Mouse (Mus musculus): ENCODE measurements around the gene Rad9a. TPM values are rescaled to one million over a fixed set of nuclear protein-coding genes. Genes with fewer than 3 reads are reported as not detected.
A peak's percentile ranks its signal among the peaks of the same experiment; 100 is the strongest.

The Rad9a gene
- total and polyA plus RNA-seq, 2 experiments from 2014 or later: 9.5 to 12.3 TPM

DNA sequence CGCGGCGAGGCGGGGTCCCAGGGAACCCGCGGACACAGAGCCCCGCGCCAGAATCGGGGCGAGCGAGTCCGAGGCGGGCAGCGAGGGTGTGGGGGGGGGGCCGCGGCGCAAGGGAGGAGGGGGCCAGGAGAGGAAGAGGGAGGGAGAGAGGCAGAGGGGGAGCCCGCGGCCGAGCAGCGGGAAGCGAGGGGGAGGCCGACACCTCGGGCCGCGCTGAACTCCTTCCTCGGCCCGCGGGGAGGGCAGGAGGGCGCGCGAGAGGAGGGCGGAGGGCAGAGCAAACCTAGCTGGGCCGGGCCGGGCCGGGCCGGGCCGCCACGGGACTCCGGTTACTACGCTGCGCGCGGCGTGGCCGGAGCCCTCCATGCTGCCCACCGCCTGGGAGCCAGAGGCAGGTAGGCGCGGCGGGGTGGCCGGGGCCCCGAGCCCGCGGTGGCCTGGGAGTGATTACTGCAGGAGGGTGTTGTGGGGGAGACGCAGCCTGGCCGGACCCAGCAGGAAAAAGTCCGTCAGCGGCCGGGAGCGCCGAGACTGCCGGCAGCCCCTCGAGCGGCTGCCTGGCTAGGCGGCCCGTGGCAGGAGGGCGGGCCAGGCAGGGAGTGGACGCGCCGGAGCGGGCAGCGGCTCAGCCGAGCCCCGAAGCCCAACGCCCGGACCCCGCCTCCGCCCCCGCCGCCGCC is 13.4 kb upstream of the Rad9a start:
- H3K4me3 ChIP-seq (ENCODE audit: low read depth, low read length): peak overlapping the region; percentile 61
- no peaks in the 10 kb centered on the region for H3K9me3 ChIP-seq (replicated peaks; ENCODE audit: control insufficient read depth, low read length)
- WGBS: under 1% methylated on average over 46 of the region's 81 CpGs
- peak overlapping the region; percentile 59 for H3K27ac ChIP-seq (ENCODE audit: low read depth)
- DNase-seq (ENCODE audit: low spot score) (no peak), ATAC-seq (ENCODE audit: insufficient read depth, low read depth) (peak; percentile 30; the same call in 1 of the 2 replicates)
- H3K4me2 ChIP-seq (ENCODE audit: low read depth, low read length): peak overlapping the region; percentile 87
- peaks cover 42% of the 10 kb centered on the region for H3K27me3 ChIP-seq (ENCODE audit: control insufficient read depth, insufficient read depth, low read length)
- H3K9ac ChIP-seq (replicated peaks; ENCODE audit: low read depth, low read length): peak overlapping the region; percentile 61
- H3K4me1 ChIP-seq (ENCODE audit: control insufficient read depth, insufficient read depth): peaks cover 16% of the 10 kb centered on the region
- TF ChIP-seq EP300 (IDR thresholded peaks at IDR 0.05; ENCODE audit: low read depth): no peak
- no peak for TF ChIP-seq CTCF (IDR thresholded peaks at IDR 0.05; ENCODE audit: low read depth)
- no peaks in the 10 kb centered on the region for H3K36me3 ChIP-seq (replicated peaks; ENCODE audit: control insufficient read depth, insufficient read depth, low read length)

DNA sequence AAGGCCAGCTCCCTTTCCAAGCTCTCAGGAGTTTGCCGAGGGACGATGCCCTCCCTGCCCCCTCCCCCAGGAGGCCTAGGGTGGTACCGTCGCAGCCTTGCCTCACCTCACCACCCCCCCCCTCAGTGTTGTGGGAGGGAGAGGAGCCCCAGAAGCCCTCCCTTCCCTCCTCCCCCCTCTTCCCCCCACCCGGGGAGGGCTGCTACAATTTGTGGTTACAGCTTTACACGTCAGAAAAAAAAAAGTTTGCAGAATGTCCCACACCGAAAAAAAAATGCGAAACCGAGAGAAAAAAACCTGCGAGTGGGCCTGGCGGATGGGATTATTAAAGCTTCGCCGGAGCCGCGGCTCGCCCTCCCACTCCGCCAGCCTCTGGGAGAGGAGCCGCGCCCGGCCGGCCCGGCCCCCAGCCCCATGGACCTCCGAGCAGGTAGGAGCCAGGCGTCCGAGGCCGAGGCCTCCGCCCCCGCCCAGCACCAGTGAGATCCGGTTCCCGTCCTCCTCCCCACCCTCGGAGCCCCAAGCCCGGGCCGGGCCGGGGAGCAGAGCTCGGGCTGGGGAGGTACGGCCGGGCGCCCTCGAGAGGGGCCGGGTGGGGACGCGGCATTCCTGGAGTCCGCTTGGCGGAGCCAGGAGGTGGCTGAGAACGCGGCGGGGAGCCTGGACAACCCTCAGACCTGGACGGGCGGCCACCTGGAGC is 12.8 kb upstream of the Rad9a start, which contains the start of the genes Clcf1 and AC109138.7:
Gene Clcf1, plus strand, starts transcription at position 168 of the 700 bp plus-strand sequence.
Gene AC109138.7, plus strand, starts transcription at position 287 of the 700 bp plus-strand sequence.
- Histone ChIP-seq H3K4me3 (ENCODE audit: low read depth, low read length) (peak within 1 kb of the TSS; percentile 61), H3K36me3 (replicated peaks; ENCODE audit: control insufficient read depth, insufficient read depth, low read length) (no peaks in the 10 kb centered on the region), H3K27me3 (ENCODE audit: control insufficient read depth, insufficient read depth, low read length) (peaks cover 42% of the 10 kb centered on the region), H3K9ac (replicated peaks; ENCODE audit: low read depth, low read length) (peak within 1 kb of the TSS; percentile 61), H3K4me2 (ENCODE audit: low read depth, low read length) (peak within 1 kb of the TSS; percentile 87), H3K27ac (ENCODE audit: low read depth) (peak within 1 kb of the TSS; percentile 59), H3K4me1 (ENCODE audit: control insufficient read depth, insufficient read depth) (peaks cover 16% of the 10 kb centered on the region), H3K9me3 (replicated peaks; ENCODE audit: control insufficient read depth, low read length) (no peaks in the 10 kb centered on the region)
- peak; percentile 28; the same call in 1 of the 2 replicates for ATAC-seq (ENCODE audit: insufficient read depth, low read depth)
- TF ChIP-seq EP300 (IDR thresholded peaks at IDR 0.05; ENCODE audit: low read depth) (no peak), CTCF (IDR thresholded peaks at IDR 0.05; ENCODE audit: low read depth) (no peak)
- no peak for DNase-seq (ENCODE audit: low spot score)
- WGBS: under 1% methylated on average over 47 of the region's 49 CpGs

DNA sequence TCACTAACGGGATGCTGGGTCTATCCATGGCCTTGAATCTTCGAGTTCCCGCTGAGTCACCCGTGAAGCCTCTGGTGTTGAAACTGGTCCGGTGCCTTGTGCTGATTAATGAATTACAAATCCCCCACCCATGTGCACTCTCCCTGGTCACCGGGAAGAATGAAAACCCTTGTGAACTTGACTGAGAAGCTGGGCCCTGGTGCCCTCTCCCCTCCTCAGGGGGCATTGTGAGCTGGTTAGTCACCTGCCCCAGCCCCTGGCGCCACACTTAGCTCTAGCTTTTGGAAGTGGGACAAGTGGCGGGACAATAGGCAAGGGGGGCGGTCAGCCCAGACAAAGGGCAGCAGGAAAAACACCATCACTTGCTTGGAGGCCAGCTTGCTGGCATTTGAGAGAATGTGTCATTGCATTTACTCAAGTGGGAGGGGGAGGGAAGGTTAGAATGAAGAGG is 12.1 kb upstream of the Rad9a start:
- Histone ChIP-seq H3K9me3 (replicated peaks; ENCODE audit: control insufficient read depth, low read length) (no peaks in the 10 kb centered on the region), H3K9ac (replicated peaks; ENCODE audit: low read depth, low read length) (no peak overlapping the region), H3K4me1 (ENCODE audit: control insufficient read depth, insufficient read depth) (peaks cover 16% of the 10 kb centered on the region), H3K27ac (ENCODE audit: low read depth) (no peak overlapping the region; the same call in 1 of the 2 replicates), H3K27me3 (ENCODE audit: control insufficient read depth, insufficient read depth, low read length) (peaks cover 42% of the 10 kb centered on the region), H3K4me2 (ENCODE audit: low read depth, low read length) (peak overlapping the region; percentile 87), H3K4me3 (ENCODE audit: low read depth, low read length) (peak overlapping the region; percentile 61), H3K36me3 (replicated peaks; ENCODE audit: control insufficient read depth, insufficient read depth, low read length) (no peaks in the 10 kb centered on the region)
- DNase-seq (ENCODE audit: low spot score) (no peak), ATAC-seq (ENCODE audit: insufficient read depth, low read depth) (no peak)
- 15% methylated on average over 9 of the region's 9 CpGs for WGBS
- TF ChIP-seq CTCF (IDR thresholded peaks at IDR 0.05; ENCODE audit: low read depth) (no peak), EP300 (IDR thresholded peaks at IDR 0.05; ENCODE audit: low read depth) (no peak)

DNA sequence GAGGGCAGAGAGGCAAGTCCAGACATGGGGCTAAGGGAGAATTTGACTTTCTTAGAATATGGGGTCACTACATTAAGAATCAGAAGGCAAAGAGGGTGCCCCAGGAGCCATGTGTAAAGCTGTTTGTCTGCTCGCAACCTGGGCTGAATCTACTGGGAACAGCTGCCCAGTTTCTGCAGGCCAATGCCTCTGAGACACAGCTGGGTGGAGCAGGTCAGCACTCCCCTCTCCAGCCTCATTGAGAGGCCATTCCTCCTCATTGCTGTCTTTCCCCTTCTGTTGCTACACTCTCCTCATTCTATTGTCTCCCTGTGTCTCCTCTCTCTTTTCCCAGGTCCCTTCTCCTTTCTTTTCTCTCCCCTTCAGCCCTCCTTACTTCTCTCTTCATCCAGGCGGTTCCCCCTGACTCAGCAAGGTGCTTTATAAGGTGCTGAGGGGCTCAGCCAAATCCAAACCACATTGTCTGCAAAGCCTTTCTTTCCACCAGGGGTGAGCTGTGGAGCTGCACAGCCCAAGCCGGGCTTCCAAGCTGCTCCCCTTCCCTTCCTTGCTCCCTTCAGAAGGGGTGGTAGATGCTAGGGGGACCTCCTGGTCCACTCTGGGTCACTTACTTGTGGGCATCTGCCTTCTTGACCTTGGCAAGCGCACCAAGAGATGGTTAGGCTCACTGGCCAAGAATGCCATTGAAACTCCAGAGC is 10.6 kb upstream of the Rad9a start:
- no peak for DNase-seq (ENCODE audit: low spot score)
- ATAC-seq (ENCODE audit: insufficient read depth, low read depth): no peak
- H3K4me1 ChIP-seq (ENCODE audit: control insufficient read depth, insufficient read depth): peaks cover 16% of the 10 kb centered on the region
- H3K4me3 ChIP-seq (ENCODE audit: low read depth, low read length): no peak overlapping the region
- H3K9me3 ChIP-seq (replicated peaks; ENCODE audit: control insufficient read depth, low read length): no peaks in the 10 kb centered on the region
- no peak overlapping the region for H3K27ac ChIP-seq (ENCODE audit: low read depth)
- no peaks in the 10 kb centered on the region for H3K36me3 ChIP-seq (replicated peaks; ENCODE audit: control insufficient read depth, insufficient read depth, low read length)
- TF ChIP-seq CTCF (IDR thresholded peaks at IDR 0.05; ENCODE audit: low read depth) (no peak), EP300 (IDR thresholded peaks at IDR 0.05; ENCODE audit: low read depth) (no peak)
- no peak overlapping the region for H3K4me2 ChIP-seq (ENCODE audit: low read depth, low read length)
- peaks cover 41% of the 10 kb centered on the region for H3K27me3 ChIP-seq (ENCODE audit: control insufficient read depth, insufficient read depth, low read length)
- no peak overlapping the region for H3K9ac ChIP-seq (replicated peaks; ENCODE audit: low read depth, low read length)
- WGBS: 56% methylated on average over 4 of the region's 4 CpGs

DNA sequence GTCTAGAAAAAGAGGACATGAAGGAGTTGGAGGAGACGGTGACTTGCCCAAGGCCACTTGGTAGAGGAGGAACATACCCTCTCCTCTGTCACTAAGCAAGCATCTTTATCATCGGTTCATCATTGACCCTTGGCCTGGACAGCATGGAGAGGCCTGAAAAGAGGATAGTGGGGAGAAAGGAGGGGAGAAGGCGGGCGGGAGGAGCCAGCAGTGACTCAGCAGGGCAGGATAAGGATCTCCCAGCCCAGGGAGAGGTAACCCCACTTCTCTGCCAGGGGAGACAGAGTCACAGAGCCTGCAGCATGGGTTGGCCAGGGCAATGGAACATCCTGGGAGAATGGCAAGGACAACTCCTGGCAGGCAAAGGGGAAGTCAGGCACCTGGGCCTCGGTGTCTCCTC is 7.1 kb upstream of the Rad9a start:
- no peak for ATAC-seq (ENCODE audit: insufficient read depth, low read depth)
- H3K36me3 ChIP-seq (replicated peaks; ENCODE audit: control insufficient read depth, insufficient read depth, low read length): no peaks in the 10 kb centered on the region
- no peak for DNase-seq (ENCODE audit: low spot score)
- H3K27ac ChIP-seq (ENCODE audit: low read depth): no peak overlapping the region
- WGBS: 89% methylated on average over 5 of the region's 5 CpGs
- TF ChIP-seq EP300 (IDR thresholded peaks at IDR 0.05; ENCODE audit: low read depth) (no peak), CTCF (IDR thresholded peaks at IDR 0.05; ENCODE audit: low read depth) (no peak)
- H3K4me3 ChIP-seq (ENCODE audit: low read depth, low read length): no peak overlapping the region
- H3K4me2 ChIP-seq (ENCODE audit: low read depth, low read length): no peak overlapping the region
- peaks cover 3% of the 10 kb centered on the region; the same call in 1 of the 2 replicates for H3K4me1 ChIP-seq (ENCODE audit: control insufficient read depth, insufficient read depth)
- H3K9ac ChIP-seq (replicated peaks; ENCODE audit: low read depth, low read length): no peak overlapping the region
- peaks cover 19% of the 10 kb centered on the region for H3K27me3 ChIP-seq (ENCODE audit: control insufficient read depth, insufficient read depth, low read length)
- no peaks in the 10 kb centered on the region for H3K9me3 ChIP-seq (replicated peaks; ENCODE audit: control insufficient read depth, low read length)
